Mouse (Mus musculus): Measurements from ENCODE around the gene Prpsap1. TPM values are rescaled to one million over a fixed set of nuclear protein-coding genes. Genes with fewer than 3 reads are reported as not detected.
"Not testable (repeated sequence)": the region's sequence is repeated elsewhere in the genome, so short reads cannot be mapped to it uniquely, and the experiment has no call there.

The Prpsap1 gene
- total RNA-seq, 2 experiments from 2014 or later, result 43.3 to 49.6 TPM

GRCm38 (mm10) chr11:116431428-116432077 is 62.4 kb downstream of the Prpsap1 start:
- no peak for DNase-seq (ENCODE audit: low spot score in 2 of 2)

- no peak for DNase-seq (ENCODE audit: low spot score in 2 of 2)
Measured at GRCm38 (mm10) chr11:116430723-116431427, 63.1 kb downstream of the Prpsap1 start.

GRCm38 (mm10) chr11:116429862-116430613 is 64.0 kb downstream of the Prpsap1 start:
- no peak for DNase-seq (ENCODE audit: low spot score in 2 of 2)

- DNase-seq (ENCODE audit: low spot score in 2 of 2), result no peak
Measured at GRCm38 (mm10) chr11:116428872-116429859, 64.8 kb downstream of the Prpsap1 start.

- DNase-seq (ENCODE audit: low spot score in 2 of 2), result no peak
Measured at GRCm38 (mm10) chr11:116426852-116427575, 67.0 kb downstream of the Prpsap1 start.

GRCm38 (mm10) chr11:116426328-116426727 is 67.7 kb downstream of the Prpsap1 start:
- DNase-seq (ENCODE audit: low spot score in 2 of 2), result not testable (repeated sequence)

- no peak for DNase-seq (ENCODE audit: low spot score in 2 of 2)
Measured at GRCm38 (mm10) chr11:116424621-116425407, 69.2 kb downstream of the Prpsap1 start.

- no peak for DNase-seq (ENCODE audit: low spot score in 2 of 2)
Measured at GRCm38 (mm10) chr11:116423782-116424620, 70.0 kb downstream of the Prpsap1 start.

GRCm38 (mm10) chr11:116423214-116423613 is 70.8 kb downstream of the Prpsap1 start:
- no peak for DNase-seq (ENCODE audit: low spot score in 2 of 2)

GRCm38 (mm10) chr11:116422562-116422961 is 71.4 kb downstream of the Prpsap1 start:
- no peak for DNase-seq (ENCODE audit: low spot score in 2 of 2)

GRCm38 (mm10) chr11:116421102-116421501 is 72.9 kb downstream of the Prpsap1 start:
- no peak for DNase-seq (ENCODE audit: low spot score in 2 of 2)

Other genes with a start within 250 kb of the Prpsap1 start
- 10 to 100 TPM; 94.2 to 94.6 TPM for gene Srp68, start 220.0 kb downstream of the Prpsap1 start, total RNA-seq (2021)
- gene Galr2, start 213.3 kb downstream of the Prpsap1 start, total RNA-seq (2021), result under 1 TPM; 0.37 to 0.75 TPM
- 10 to 100 TPM; 87.9 to 99.9 TPM for gene Exoc7, start 187.0 kb downstream of the Prpsap1 start, total RNA-seq (2021)
- gene Foxj1, start 158.8 kb downstream of the Prpsap1 start, total RNA-seq (2021), result under 1 TPM; 0.29 to 0.31 TPM
- gene Rnf157, start 81.2 kb downstream of the Prpsap1 start, total RNA-seq (2021), result 10 to 100 TPM; 32.8 to 37.3 TPM
- gene Ubald2, start 60.1 kb downstream of the Prpsap1 start, total RNA-seq (2021), result 10 to 100 TPM; 44.6 to 45.1 TPM
- under 1 TPM; 0.02 to 0.10 TPM for gene Qrich2, start 28.0 kb downstream of the Prpsap1 start, total RNA-seq (2021)
- 1 to 10 TPM; 4.0 TPM for gene Sphk1, start 36.7 kb upstream of the Prpsap1 start, total RNA-seq (2021)
- gene Ube2o, start 87.2 kb upstream of the Prpsap1 start, total RNA-seq (2021), result 10 to 100 TPM; 25.2 to 25.6 TPM
- gene Aanat, start 92.2 kb upstream of the Prpsap1 start, total RNA-seq (2021), result not detected
- gene Rhbdf2, start 132.8 kb upstream of the Prpsap1 start, total RNA-seq (2021), result 1 to 10 TPM; 7.4 to 9.1 TPM
- gene Prcd, start 159.3 kb upstream of the Prpsap1 start, total RNA-seq (2021), result under 1 TPM; 0.86 to 0.91 TPM
- 10 to 100 TPM; 26.5 to 30.5 TPM for gene Cygb, start 160.1 kb upstream of the Prpsap1 start, total RNA-seq (2021)

Measured in gastrocnemius, postnatal 4 days (tissue).